Mouse (Mus musculus) forebrain, embryonic 15.5 days (tissue): Measurements from ENCODE around the gene P3h3. TPM values are rescaled to one million over a fixed set of nuclear protein-coding genes. Genes with fewer than 3 reads are reported as not detected.
"Not testable (repeated sequence)": the region's sequence is repeated elsewhere in the genome, so short reads cannot be mapped to it uniquely, and the experiment has no call there.

Experiments
- ATAC-seq: fragments of 200-750 bp; cut with Nextera tagmentation; replicated peaks from 2 replicates; pipeline ENCODE4 v1.8.0; 2017; ENCODE audit warnings: mild to moderate bottlenecking, moderate TSS enrichment, moderate library complexity
- H3K27ac ChIP-seq: fragments of 300-500 bp; sonication (generic); replicated peaks from 2 replicates; pipeline ENCODE4 v1.5.1; 2015; ENCODE audit warnings: mild to moderate bottlenecking, inconsistent platforms
- H3K27me3 ChIP-seq: fragments of 300-500 bp; sonication (generic); 2 replicates; pipeline ENCODE4 v1.6.1; 2015; ENCODE audit warnings: inconsistent platforms
- H3K36me3 ChIP-seq: fragments of 300-500 bp; sonication (generic); 2 replicates; pipeline ENCODE4 v1.6.1; 2015; ENCODE audit warnings: mild to moderate bottlenecking, inconsistent platforms
- H3K4me1 ChIP-seq: fragments of 300-500 bp; sonication (generic); 2 replicates; pipeline ENCODE4 v1.6.1; 2015; ENCODE audit warnings: inconsistent platforms
- H3K4me2 ChIP-seq: fragments of 300-500 bp; sonication (generic); replicated peaks from 2 replicates; pipeline ENCODE4 v1.6.1; 2015; ENCODE audit warnings: mild to moderate bottlenecking, inconsistent platforms
- H3K4me3 ChIP-seq: fragments of 300-500 bp; sonication (generic); 2 replicates; pipeline ENCODE4 v1.5.1; 2015; ENCODE audit warnings: mild to moderate bottlenecking, inconsistent platforms
- H3K9ac ChIP-seq: fragments of 300-500 bp; sonication (generic); replicated peaks from 2 replicates; pipeline ENCODE4 v1.6.1; 2015; ENCODE audit warnings: mild to moderate bottlenecking, inconsistent platforms
- H3K9me3 ChIP-seq: fragments of 300-500 bp; sonication (generic); 2 replicates; pipeline ENCODE4 v1.6.1; 2016; ENCODE audit warnings: inconsistent platforms
- WGBS: fragments of 180-500 bp; shearing (Covaris S2); methylation state at CpG from one replicate; pipeline ENCODE4 v1.1.7; 2015; ENCODE audit warnings: mixed read lengths; 5-methylcytosine and 5-hydroxymethylcytosine counted together
- polyA plus RNA-seq: library from polyadenylated mRNA; unstranded; fragments of >200 nt; fragmentation: Nextera tagmentation; extraction: Ambion mirVana; gene quantifications from 2 replicates; pipeline ENCODE4 v1.2.1, GENCODE M21; 2015

P3h3 gene
- 15.3 and 15.7 TPM in 2 replicates for polyA plus RNA-seq

DNA sequence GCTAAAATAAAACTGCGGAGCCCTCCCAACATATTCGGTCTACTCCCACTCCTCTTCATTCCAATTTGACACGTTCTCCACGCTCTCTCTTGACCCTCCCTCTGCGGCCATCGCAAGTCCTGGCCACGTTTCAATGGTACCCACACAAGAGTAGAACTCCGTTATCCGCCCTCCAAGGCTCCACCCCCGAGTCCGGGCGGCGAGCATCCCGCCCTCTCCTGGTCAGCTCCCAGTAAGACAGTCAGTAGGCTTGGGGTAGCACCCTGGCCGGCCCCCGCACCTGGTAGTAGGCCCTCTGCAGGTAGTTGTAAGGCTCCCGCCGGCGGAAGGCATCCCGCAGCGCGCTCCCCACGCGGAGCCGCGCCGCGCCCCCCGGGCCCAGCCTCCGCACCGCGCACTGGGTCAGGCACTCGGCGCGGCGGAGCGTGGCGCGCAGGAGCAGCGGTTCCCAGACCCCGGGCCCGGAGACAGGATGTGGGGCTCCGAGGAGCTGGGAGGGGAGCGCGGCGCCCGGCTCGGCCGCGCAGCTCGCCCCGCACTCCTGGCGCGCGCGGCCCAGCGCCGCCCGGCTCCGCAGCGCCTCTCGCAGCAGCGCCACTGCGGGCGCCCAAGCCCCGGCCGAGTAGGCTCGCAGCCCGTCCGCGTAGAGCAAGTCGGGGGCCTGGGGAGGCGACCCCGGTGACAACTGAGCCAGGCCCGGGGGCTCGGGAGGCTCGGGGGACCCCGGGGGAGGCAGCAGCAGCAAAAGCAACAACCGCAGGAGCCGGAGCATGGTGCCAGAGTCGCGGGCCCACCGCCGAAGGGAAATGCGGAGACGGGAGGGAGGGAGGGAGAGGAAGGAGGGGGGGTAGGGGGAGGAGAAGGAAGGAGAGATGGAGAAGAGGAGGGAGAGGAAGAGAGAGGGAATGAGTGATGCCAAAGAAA, at the start of gene P3h3:
TSS of gene P3h3 (minus strand) at position 837 of the 924 bp plus-strand sequence.
- H3K4me2 ChIP-seq: peak within 1 kb of the TSS; percentile 68
- peak within 1 kb of the TSS; percentile 97 for H3K9ac ChIP-seq
- peak within 1 kb of the TSS; percentile 99 for H3K27ac ChIP-seq
- peak within 1 kb of the TSS; percentile 82 for H3K4me3 ChIP-seq
- under 1% methylated on average over 81 of the region's 86 CpGs for WGBS
- no peaks in the 10 kb centered on the region for H3K9me3 ChIP-seq
- peaks cover 7% of the 10 kb centered on the region; the same call in 1 of the 2 replicates for H3K36me3 ChIP-seq
- H3K27me3 ChIP-seq: no peaks in the 10 kb centered on the region
- ATAC-seq: peak; percentile 86
- peaks cover 48% of the 10 kb centered on the region for H3K4me1 ChIP-seq

DNA sequence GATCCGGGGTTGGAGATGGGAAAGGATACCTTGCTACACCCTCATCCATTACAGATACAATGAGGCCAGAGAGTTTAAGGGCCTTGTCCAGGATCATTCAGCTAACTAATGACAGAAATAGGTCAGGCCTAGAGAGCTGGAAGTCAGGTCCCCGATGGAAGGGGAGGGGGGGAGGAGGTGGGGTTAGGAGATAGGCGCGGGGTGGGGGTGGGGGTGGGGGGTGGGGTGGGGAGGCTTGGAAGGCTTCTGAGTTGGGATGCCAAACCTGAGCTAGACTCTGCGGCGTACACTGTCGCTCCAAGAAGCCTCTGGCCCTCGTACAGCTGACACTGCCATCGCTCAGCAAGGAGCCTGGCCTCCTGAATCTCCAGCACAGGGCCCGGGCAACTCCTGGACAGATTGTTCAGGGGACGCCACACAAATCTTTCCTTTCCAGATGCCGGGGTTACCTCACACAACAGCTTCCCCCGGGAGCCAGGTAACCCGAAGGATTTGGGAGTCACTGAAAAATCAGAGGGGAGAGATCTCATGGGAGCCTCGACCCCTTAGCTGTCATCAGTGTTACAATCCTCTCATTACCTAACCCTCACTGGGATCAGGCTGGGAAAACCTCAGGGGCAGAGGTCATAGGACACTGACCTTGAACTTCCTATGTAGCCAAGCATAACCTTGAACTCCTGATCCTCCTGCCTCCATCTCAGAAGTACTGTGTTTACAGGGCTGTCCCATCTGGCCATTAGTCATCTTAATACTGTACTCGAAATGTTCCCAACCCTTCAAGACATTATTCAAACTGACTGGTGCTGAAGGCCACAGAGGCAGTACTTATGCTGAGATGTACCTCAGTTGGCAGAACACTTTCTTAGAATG, 47.7 kb upstream of the P3h3 start:
- 22% methylated on average over 14 of the region's 16 CpGs for WGBS
- H3K4me1 ChIP-seq: peaks cover 31% of the 10 kb centered on the region
- peak overlapping the region; percentile 99 for H3K27ac ChIP-seq
- peak overlapping the region; percentile 72 for H3K9ac ChIP-seq
- no peak; the same call in 1 of the 2 replicates for ATAC-seq
- peak overlapping the region; percentile 40 for H3K4me3 ChIP-seq
- no peaks in the 10 kb centered on the region for H3K27me3 ChIP-seq
- H3K36me3 ChIP-seq: no peaks in the 10 kb centered on the region
- H3K9me3 ChIP-seq: no peaks in the 10 kb centered on the region
- peak overlapping the region; percentile 65 for H3K4me2 ChIP-seq

DNA sequence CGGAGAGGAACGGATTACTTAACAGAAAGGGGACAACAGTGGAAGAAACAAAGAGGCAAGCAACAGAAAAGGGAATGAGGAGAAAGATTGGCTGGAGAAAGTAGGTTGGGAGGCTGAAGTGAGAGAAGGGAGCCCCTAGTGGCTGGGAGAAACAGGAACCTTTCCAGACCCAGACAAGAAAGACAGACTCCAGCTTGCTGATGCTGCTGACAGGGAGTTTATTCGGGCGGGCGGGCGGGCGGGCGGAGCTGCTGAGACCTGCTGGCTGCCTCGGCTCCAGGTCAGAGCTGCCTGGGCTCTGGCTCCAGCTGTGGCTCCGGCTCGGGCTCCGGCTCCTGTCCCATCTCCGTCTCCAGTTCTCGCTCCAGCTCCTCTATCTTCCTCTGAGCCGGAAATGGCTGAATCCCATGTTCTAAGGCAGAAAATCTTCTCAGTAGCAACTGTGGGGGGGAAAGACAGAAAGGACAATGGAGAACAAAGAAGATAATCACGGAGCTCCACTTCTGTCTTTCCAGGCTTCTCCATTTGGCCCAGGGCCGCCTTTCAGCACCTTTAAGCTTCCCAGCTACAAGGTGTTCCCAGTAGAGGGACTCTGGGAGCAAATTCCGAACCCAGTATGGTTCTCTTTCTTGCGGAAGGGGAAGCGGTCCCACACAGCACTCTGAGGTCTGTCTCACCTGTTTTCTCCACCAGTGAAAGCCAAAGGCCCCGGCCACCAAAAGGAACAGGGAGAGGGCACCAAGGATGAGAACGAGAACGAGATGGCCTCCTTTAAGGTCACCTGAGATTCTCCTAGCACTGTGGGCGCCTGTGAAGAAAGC, 46.8 kb upstream of the P3h3 start:
- Histone ChIP-seq H3K27ac (peak overlapping the region; percentile 99), H3K9me3 (no peaks in the 10 kb centered on the region), H3K4me3 (peak overlapping the region; percentile 40), H3K9ac (peak overlapping the region; percentile 72), H3K36me3 (no peaks in the 10 kb centered on the region), H3K4me2 (peak overlapping the region; percentile 65), H3K4me1 (peaks cover 25% of the 10 kb centered on the region), H3K27me3 (no peaks in the 10 kb centered on the region)
- whole genome bisulfite sequencing: 6% methylated on average over 24 of the region's 24 CpGs
- ATAC-seq: peak; percentile 82

DNA sequence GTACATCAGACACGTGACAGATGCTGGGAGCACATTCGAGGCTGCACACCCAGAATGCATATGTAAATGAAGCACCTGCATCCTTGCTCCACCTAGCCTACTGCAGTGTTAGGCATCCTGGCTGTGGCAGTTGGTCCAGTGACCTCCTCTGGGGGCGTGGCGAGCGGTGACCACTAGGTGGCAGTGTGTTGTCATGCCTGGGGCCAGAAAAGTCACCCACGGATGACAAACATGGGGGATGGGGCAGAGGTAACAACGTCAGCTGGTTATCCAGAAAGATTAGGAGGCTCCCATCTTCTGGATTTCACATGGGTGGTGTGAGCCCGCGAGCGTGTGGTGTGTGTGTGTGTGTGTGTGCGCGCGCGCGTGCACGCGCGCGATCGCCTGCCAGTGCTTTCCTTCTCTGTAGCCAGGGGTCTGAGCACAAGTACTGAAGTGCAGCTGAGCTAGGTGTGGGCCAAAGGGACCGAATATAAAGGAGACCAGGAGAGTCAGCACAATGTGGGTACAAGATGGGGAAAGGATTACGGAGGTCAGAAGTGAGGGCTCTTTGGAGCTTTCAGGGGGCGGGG, 46.1 kb upstream of the P3h3 start:
- ATAC-seq: peak; percentile 81
- peak overlapping the region; percentile 65 for H3K4me2 ChIP-seq
- WGBS: under 1% methylated on average over 23 of the region's 23 CpGs

GRCm38 (mm10) chr6:124901851-124902250, 44.3 kb upstream of the P3h3 start:
- no peak for ATAC-seq
- Histone ChIP-seq H3K4me3 (no peak overlapping the region), H3K9me3 (no peaks in the 10 kb centered on the region), H3K9ac (no peak overlapping the region), H3K4me2 (no peak overlapping the region), H3K27ac (no peak overlapping the region), H3K36me3 (no peaks in the 10 kb centered on the region), H3K4me1 (peaks cover 25% of the 10 kb centered on the region), H3K27me3 (no peaks in the 10 kb centered on the region)

More for the DNA sequence above, 46.1 kb upstream of the P3h3 start:
- Histone ChIP-seq H3K4me3 (peak overlapping the region; percentile 40), H3K27me3 (no peaks in the 10 kb centered on the region), H3K36me3 (no peaks in the 10 kb centered on the region), H3K9ac (peak overlapping the region; percentile 72), H3K4me1 (peaks cover 25% of the 10 kb centered on the region), H3K9me3 (no peaks in the 10 kb centered on the region), H3K27ac (peak overlapping the region; percentile 99)

DNA sequence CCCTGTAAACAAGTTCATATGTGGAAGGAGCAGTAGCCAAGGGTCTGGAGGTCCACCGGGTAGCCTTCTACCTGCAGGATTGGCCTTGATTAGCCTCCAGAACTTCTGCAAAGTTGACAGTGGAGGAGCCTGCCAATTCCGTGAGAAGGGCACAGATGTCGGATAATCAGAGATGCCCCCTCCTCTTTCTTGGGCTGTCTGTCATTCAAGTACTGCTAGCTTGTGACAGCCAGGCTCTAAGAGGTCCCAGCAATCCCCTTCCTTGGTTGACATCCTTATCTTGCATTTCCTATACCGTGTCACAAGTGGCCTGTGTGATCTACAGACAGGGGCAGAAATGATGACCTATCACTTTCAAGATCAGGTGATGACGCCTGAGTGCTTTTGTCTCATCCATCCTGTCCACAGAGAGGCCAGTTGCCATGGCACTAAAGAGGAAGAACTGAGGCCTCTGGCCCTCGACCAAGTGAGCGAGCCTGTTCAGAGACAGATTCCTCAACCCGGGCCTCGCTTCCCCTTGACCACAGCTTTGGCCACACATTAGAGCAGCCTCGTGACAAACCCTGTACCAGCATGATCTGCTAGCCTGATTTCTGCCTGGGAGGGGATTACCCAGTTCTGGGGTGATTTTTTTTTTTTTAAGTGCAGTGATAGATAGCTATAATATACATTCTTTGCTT, 43.4 kb upstream of the P3h3 start:
- 69% methylated on average over 10 of the region's 10 CpGs for WGBS
- Histone ChIP-seq H3K4me2 (no peak overlapping the region), H3K27me3 (no peaks in the 10 kb centered on the region), H3K9me3 (no peaks in the 10 kb centered on the region), H3K9ac (no peak overlapping the region), H3K36me3 (no peaks in the 10 kb centered on the region), H3K4me1 (peaks cover 25% of the 10 kb centered on the region), H3K27ac (no peak overlapping the region), H3K4me3 (no peak overlapping the region)
- ATAC-seq: no peak

- ATAC-seq: no peak
Measured at GRCm38 (mm10) chr6:124900056-124900800, 42.7 kb upstream of the P3h3 start.

DNA sequence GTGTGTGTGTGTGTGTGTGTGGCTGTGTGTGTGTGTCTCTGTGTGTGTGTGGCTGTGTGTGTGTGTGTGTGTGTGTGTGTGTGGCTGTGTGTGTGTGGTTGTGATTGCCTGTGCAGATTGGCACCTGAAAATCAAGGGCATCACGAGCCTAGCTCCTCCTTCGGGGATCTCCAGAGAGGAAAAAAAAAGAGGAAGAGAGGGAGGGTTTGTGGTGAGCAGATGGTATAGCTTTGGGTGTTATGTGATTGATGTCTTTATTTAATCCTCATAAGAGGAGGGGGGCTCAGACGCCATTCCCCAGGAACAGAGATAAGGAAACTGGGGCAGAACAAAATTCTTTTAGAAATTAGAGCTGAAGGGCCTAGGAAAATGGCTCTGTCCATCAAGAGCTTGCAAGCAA, 40.8 kb upstream of the P3h3 start:
- ATAC-seq: no peak
- Histone ChIP-seq H3K9ac (no peak overlapping the region), H3K27me3 (no peaks in the 10 kb centered on the region), H3K4me1 (peaks cover 6% of the 10 kb centered on the region), H3K36me3 (no peaks in the 10 kb centered on the region), H3K4me2 (no peak overlapping the region), H3K27ac (peak overlapping the region; percentile 66), H3K9me3 (no peaks in the 10 kb centered on the region), H3K4me3 (no peak overlapping the region)
- WGBS: 43% methylated on average over 3 of the region's 3 CpGs

More at GRCm38 (mm10) chr6:124900056-124900800, 42.7 kb upstream of the P3h3 start:
- Histone ChIP-seq H3K9me3 (no peaks in the 10 kb centered on the region), H3K4me3 (no peak overlapping the region), H3K4me1 (peaks cover 21% of the 10 kb centered on the region), H3K27me3 (no peaks in the 10 kb centered on the region), H3K36me3 (no peaks in the 10 kb centered on the region), H3K4me2 (no peak overlapping the region), H3K9ac (no peak overlapping the region), H3K27ac (no peak overlapping the region)
- 47% methylated on average over 8 of the region's 8 CpGs for WGBS

DNA sequence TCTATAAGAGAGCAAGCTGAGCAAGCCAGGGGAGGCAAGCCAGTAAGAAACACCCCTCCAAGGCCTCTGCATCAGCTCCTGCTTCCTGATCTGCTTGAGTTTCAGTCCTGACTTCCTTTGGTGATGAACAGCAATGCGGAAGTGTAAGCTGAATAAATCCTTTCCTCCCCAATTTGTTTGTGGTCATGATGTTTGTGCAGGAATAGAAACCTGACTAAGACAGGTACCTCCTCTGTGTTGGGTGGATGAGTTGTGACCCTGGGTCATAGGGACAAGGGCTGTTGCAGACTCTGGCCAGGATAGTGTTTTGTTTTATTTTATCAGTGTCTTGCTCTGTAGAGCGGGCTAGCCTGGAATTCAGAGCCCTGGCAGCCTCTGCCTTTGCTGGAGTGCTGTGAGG, 36.6 kb upstream of the P3h3 start:
- WGBS: 89% methylated on average over 2 of the region's 2 CpGs
- not testable (repeated sequence) for H3K4me3 ChIP-seq, H3K36me3 ChIP-seq, H3K4me2 ChIP-seq, H3K9ac ChIP-seq, H3K9me3 ChIP-seq, ATAC-seq, H3K4me1 ChIP-seq, H3K27me3 ChIP-seq, H3K27ac ChIP-seq

DNA sequence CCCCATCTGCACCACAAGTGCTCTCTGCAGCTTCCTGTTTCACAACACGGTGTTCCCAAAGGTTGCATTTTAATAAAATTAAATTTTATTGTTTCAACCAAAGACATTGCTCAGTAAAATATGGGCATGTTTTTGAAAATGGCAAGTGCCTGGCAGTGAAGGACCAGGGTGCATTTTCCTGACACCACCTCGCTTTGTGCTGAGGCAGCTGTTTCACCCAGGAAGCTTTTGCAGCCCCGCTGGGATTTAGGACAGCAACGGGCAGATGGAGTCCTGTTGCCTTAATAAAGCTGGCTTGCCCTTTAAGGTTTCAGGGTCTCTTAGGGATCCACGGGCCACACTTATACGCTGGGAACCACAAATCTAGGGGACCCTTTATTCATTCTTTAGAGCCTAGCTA, 33.4 kb upstream of the P3h3 start:
- Histone ChIP-seq H3K27me3 (no peaks in the 10 kb centered on the region), H3K4me3 (no peak overlapping the region), H3K9me3 (no peaks in the 10 kb centered on the region), H3K36me3 (no peaks in the 10 kb centered on the region), H3K4me2 (no peak overlapping the region), H3K9ac (no peak overlapping the region), H3K4me1 (no peaks in the 10 kb centered on the region), H3K27ac (no peak overlapping the region)
- WGBS: 67% methylated on average over 6 of the region's 6 CpGs
- no peak for ATAC-seq
